Mouse (Mus musculus) A20 (cell line): Measurements from ENCODE around the gene D130043K22Rik.

Experiments
- DNase-seq: peaks from one replicate; pipeline ENCODE4 v3.0.0-alpha.2; 2011; ENCODE audit warnings: low read depth, low spot score

The D130043K22Rik gene

DNA sequence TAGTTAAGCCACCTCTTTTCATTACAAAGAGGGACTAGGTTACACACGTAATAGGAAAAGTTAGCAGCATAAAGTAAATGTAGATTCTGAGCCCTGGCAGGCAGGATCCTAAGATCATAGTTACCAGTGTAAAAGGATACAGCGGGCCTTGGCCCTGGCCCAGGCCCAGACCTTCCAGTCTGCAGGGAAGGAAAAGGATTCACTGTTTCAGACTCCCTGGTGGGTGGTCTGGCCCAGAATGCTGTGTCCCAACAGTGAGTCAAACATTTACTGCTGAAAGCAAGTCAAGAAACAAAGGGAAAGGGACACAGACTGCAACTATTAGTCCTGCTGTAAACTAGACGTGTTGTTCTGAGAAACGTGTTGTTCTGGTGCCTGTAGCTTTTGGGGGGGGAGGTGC, 100.6 kb downstream of the D130043K22Rik start:
- no peak for DNase-seq

DNA sequence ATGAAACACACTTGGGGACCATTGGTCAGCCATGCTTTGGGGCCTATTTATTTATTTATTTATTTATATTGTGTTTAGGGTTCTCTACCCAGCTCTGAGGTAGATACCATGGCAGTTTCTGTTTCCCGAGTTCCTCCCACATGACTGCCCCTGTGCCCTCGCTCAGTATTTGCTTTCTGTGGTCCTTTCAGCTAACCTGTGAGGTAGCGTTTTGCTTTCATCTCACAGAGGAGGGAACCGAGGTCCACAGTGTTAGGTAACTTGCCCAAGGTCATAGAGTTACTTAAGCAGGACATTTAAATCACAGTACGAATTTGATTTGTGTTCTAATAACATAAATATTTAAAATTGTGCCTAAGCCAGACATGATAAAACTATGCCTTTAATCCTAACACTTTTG, 102.2 kb downstream of the D130043K22Rik start:
- no peak for DNase-seq

GRCm38 (mm10) chr13:24948870-24949269, 103.9 kb downstream of the D130043K22Rik start:
- no peak for DNase-seq
